ENCODE assay signal across 8 mouse cellular contexts in genomic region chr19:60790551-60791161, GRCm38 (mm10). TPM values are rescaled to one million over a fixed set of nuclear protein-coding genes. Genes with fewer than 3 reads are reported as not detected.
A peak's percentile ranks its signal among the peaks of the same experiment; 100 is the strongest.
DNase-seq lines count a peak whose midpoint lies in the region; ATAC-seq and TF ChIP-seq lines count a peak whose summit lies in the region.

Gene Eif3a (minus strand): TSS chr19:60790658.

- under 1% methylated on average over 57 of the region's 57 CpGs for WGBS in forebrain, embryonic 13.5 days
- WGBS in large intestine, adult 2 months: under 1% methylated on average over 57 of the region's 57 CpGs
- under 1% methylated on average over 57 of the region's 57 CpGs for WGBS in liver, postnatal 0 days (ENCODE audit: insufficient replicate concordance)
- WGBS in neural tube, embryonic 14.5 days: under 1% methylated on average over 56 of the region's 57 CpGs

- TF ChIP-seq CTCF in E14TG2a.4 (conservative IDR thresholded peaks at IDR 0.05; ENCODE audit: low read length): no peak
- TF ChIP-seq CTCF in liver, postnatal 0 days (IDR thresholded peaks at IDR 0.05; ENCODE audit: low read depth): peak; percentile 29; the same call in 1 of the 2 replicates

- peak within 1 kb of the TSS; percentile 67 for H3K4me2 ChIP-seq in forebrain, embryonic 13.5 days
- H3K4me2 ChIP-seq in liver, postnatal 0 days (ENCODE audit: low read depth, low read length): peak within 1 kb of the TSS; percentile 75
- peak within 1 kb of the TSS; percentile 89 for H3K4me2 ChIP-seq in neural tube, embryonic 14.5 days (ENCODE audit: low read depth, low read length)

- H3K4me3 ChIP-seq in E14TG2a.4 (replicated peaks; ENCODE audit: low read length): peak within 1 kb of the TSS; percentile 96
- peak within 1 kb of the TSS; percentile 98 for H3K4me3 ChIP-seq in forebrain, embryonic 13.5 days
- peak within 1 kb of the TSS; percentile 72 for H3K4me3 ChIP-seq in liver, postnatal 0 days (ENCODE audit: low read depth, low read length)
- peak within 1 kb of the TSS; percentile 100 for H3K4me3 ChIP-seq in neural tube, embryonic 14.5 days (ENCODE audit: low read depth, low read length)

- intact Hi-C loops in heart, postnatal 10 days (cut with DNase I): loop anchor here (2.0 kb wide), 1 partner anchor 20 kb away; the partner anchor contains the start of gene Fam45a

- no peaks in the 10 kb centered on the region for H3K9me3 ChIP-seq in E14TG2a.4 (ENCODE audit: low read length)
- no peaks in the 10 kb centered on the region for H3K9me3 ChIP-seq in forebrain, embryonic 13.5 days (replicated peaks)
- no peaks in the 10 kb centered on the region for H3K9me3 ChIP-seq in liver, postnatal 0 days (ENCODE audit: low read length)
- no peaks in the 10 kb centered on the region for H3K9me3 ChIP-seq in neural tube, embryonic 14.5 days (ENCODE audit: control insufficient read depth, low read length)

- peaks cover 4% of the 10 kb centered on the region; the same call in 1 of the 2 replicates for H3K27me3 ChIP-seq in E14TG2a.4 (ENCODE audit: insufficient read depth, low read length)
- H3K27me3 ChIP-seq in forebrain, embryonic 13.5 days: no peaks in the 10 kb centered on the region
- no peaks in the 10 kb centered on the region for H3K27me3 ChIP-seq in liver, postnatal 0 days (ENCODE audit: insufficient read depth, low read length)
- no peaks in the 10 kb centered on the region for H3K27me3 ChIP-seq in neural tube, embryonic 14.5 days (ENCODE audit: control insufficient read depth, insufficient read depth, low read length)

- ATAC-seq in forebrain, embryonic 13.5 days: peak; percentile 97
- ATAC-seq in liver, postnatal 0 days: peak; percentile 92
- peak; percentile 97 for ATAC-seq in neural tube, embryonic 14.5 days (ENCODE audit: low read depth)

- TF ChIP-seq EP300 in liver, postnatal 0 days (IDR thresholded peaks at IDR 0.05; ENCODE audit: low read depth): no peak; the same call in 1 of the 2 replicates

- H3K4me1 ChIP-seq in E14TG2a.4 (replicated peaks; ENCODE audit: low read depth, low read length): peaks cover 38% of the 10 kb centered on the region
- H3K4me1 ChIP-seq in forebrain, embryonic 13.5 days: peaks cover 36% of the 10 kb centered on the region
- H3K4me1 ChIP-seq in liver, postnatal 0 days (ENCODE audit: insufficient read depth): peaks cover 27% of the 10 kb centered on the region
- peaks cover 16% of the 10 kb centered on the region for H3K4me1 ChIP-seq in neural tube, embryonic 14.5 days (ENCODE audit: control insufficient read depth, insufficient read depth, low read length)

- peak within 1 kb of the TSS; percentile 100 for H3K9ac ChIP-seq in forebrain, embryonic 13.5 days
- H3K9ac ChIP-seq in liver, postnatal 0 days (replicated peaks): peak within 1 kb of the TSS; percentile 99
- peak within 1 kb of the TSS; percentile 95 for H3K9ac ChIP-seq in neural tube, embryonic 14.5 days (replicated peaks; ENCODE audit: low read depth, low read length)

- peak within 1 kb of the TSS; percentile 96 for H3K27ac ChIP-seq in forebrain, embryonic 13.5 days
- peak within 1 kb of the TSS; percentile 100 for H3K27ac ChIP-seq in liver, postnatal 0 days (ENCODE audit: low read depth)
- peak within 1 kb of the TSS; percentile 98 for H3K27ac ChIP-seq in neural tube, embryonic 14.5 days (ENCODE audit: low read depth, low read length)

- DNase-seq in c-Kit-positive CD71-positive TER-119-positive erythroid progenitor cells, embryonic 14.5 days (ENCODE audit: low spot score): peak; percentile 87
- peak; percentile 96 to 97 for DNase-seq in heart, postnatal 10 days
- DNase-seq in large intestine, adult 2 months (ENCODE audit: low read depth, low spot score): peak; percentile 69
- DNase-seq in liver, postnatal 0 days: peak; percentile 95
- peak; percentile 95 for DNase-seq in testis, postnatal 10 days (ENCODE audit: low spot score)

- H3K36me3 ChIP-seq in E14TG2a.4 (ENCODE audit: insufficient read depth, low read length): peaks cover 29% of the 10 kb centered on the region
- no peaks in the 10 kb centered on the region for H3K36me3 ChIP-seq in forebrain, embryonic 13.5 days (ENCODE audit: poor library complexity, severe bottlenecking)
- H3K36me3 ChIP-seq in liver, postnatal 0 days (replicated peaks; ENCODE audit: insufficient read depth, low read length): no peaks in the 10 kb centered on the region
- H3K36me3 ChIP-seq in neural tube, embryonic 14.5 days (ENCODE audit: control insufficient read depth, insufficient read depth, low read length): no peaks in the 10 kb centered on the region

RNA-seq across cellular contexts. Expression of gene Eif3a, which starts in this region (rescaled TPM):
- polyA plus RNA-seq in forebrain, embryonic 13.5 days (2015; fragmentation: Nextera tagmentation; extraction: Ambion mirVana): 125 and 135 TPM in 2 replicates
- total RNA-seq in heart, postnatal 10 days (2021): 100 to 1,000 TPM; 122 to 124 TPM
- 17.2 and 28.0 TPM in 2 replicates for polyA plus RNA-seq in large intestine, adult 2 months (2012; rRNA removed)
- polyA plus RNA-seq in liver, postnatal 0 days (2015; fragmentation: Nextera tagmentation; extraction: Ambion mirVana): 48.7 and 54.8 TPM in 2 replicates
- polyA plus RNA-seq in neural tube, embryonic 14.5 days (2014; fragmentation: Nextera tagmentation; extraction: Ambion mirVana): 123 and 131 TPM in 2 replicates

Comparison
In these comparisons a context has a peak if more than half of its experiments do, and no peak if none do; other contexts are left out.
1. Peak in every context shown above with its lines: DNase-seq, ATAC-seq, H3K4me3 ChIP-seq and H3K27ac ChIP-seq.